Mouse (Mus musculus) cortical plate, adult 2 months (tissue): Measurements from ENCODE around the gene Gm10663. TPM values are rescaled to one million over a fixed set of nuclear protein-coding genes. Genes with fewer than 3 reads are reported as not detected.

Experiments used
- H3K27ac ChIP-seq: fragments of 200-500 bp; 2 replicates; pipeline ENCODE4 v1.5.1; 2012; ENCODE audit warnings: low read length, control low read depth, inconsistent platforms; ENCODE audit not compliant: insufficient read depth
- H3K4me1 ChIP-seq: fragments of 200-500 bp; 2 replicates; pipeline ENCODE4 v1.6.1; 2011; ENCODE audit warnings: low read length; ENCODE audit not compliant: control insufficient read depth, insufficient read depth
- H3K4me3 ChIP-seq: fragments of 200-500 bp; 2 replicates; pipeline ENCODE4 v1.5.1; 2011; ENCODE audit warnings: mild to moderate bottlenecking, low read length, control low read depth; ENCODE audit not compliant: insufficient read depth
- CTCF ChIP-seq: fragments of 200-500 bp; IDR thresholded peaks from 2 replicates; pipeline ENCODE4 v1.5.1; 2011; ENCODE audit warnings: mild to moderate bottlenecking, control low read depth, low read length; ENCODE audit not compliant: insufficient read depth; ENCODE audit errors: extremely low read depth
- POLR2A ChIP-seq: fragments of 200-500 bp; IDR thresholded peaks from 2 replicates; pipeline ENCODE4 v1.6.1; 2011; ENCODE audit warnings: mild to moderate bottlenecking, low read length, control low read depth; ENCODE audit not compliant: insufficient read depth; ENCODE audit errors: extremely low read depth
- polyA plus RNA-seq: library from polyadenylated mRNA; depleted of rRNA; stranded (reverse); fragments of >200 nt; gene quantifications from 2 replicates; pipeline ENCODE4 v1.2.3, GENCODE M21; 2012

The Gm10663 gene
- polyA plus RNA-seq, 1 experiment, result not detected

DNA sequence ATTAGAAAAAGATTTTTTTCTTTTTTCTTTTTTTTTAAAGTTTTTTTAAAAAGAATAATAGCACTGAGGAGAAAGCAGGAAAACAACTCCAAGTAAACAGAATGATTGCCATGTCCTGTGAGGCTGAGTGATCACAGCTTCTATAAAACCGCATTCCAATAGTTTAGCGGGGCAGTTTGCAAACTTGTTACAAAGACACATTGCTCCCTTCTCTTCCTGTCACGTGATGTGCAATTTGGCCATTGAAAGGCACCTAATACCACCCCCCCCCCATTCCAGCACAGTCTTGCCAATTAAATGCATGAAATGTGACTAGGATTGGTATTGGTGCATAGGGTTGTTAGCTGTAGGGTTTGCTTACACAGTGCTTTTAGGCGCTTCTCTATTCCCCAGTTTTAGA lies 3.8 kb upstream of the Gm10663 start:
- TF ChIP-seq POLR2A, result no peak
- H3K4me1 ChIP-seq, result no peaks in the 10 kb centered on the region
- H3K27ac ChIP-seq, result no peak overlapping the region
- no peak overlapping the region for H3K4me3 ChIP-seq

- TF ChIP-seq CTCF, result no peak
- no peak for TF ChIP-seq POLR2A
- no peak overlapping the region for H3K4me3 ChIP-seq
- no peaks in the 10 kb centered on the region for H3K4me1 ChIP-seq
- no peak overlapping the region for H3K27ac ChIP-seq
These were observed 5.9 kb downstream of the Gm10663 start for GRCm38 (mm10) chr8:65080731-65081130.

DNA sequence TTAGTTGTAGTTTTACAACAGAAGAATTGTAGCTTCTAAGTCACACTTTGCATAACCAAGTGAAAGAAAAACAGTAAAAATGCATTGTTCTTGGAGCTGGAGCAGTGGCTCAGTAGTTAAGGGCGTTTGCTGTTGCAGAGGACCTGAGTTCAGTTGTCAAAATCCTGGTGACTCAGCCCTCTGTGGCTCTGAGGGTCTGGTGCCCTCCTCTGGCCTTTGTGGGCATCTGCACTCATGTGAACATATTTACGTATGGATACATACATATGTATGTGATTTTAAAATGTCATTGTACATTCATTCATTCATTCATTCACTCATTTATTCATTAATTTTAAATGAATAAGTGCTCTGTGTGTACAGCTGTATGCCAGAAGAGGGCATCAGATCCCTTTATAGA lies 10.8 kb downstream of the Gm10663 start:
- no peak overlapping the region for H3K27ac ChIP-seq

DNA sequence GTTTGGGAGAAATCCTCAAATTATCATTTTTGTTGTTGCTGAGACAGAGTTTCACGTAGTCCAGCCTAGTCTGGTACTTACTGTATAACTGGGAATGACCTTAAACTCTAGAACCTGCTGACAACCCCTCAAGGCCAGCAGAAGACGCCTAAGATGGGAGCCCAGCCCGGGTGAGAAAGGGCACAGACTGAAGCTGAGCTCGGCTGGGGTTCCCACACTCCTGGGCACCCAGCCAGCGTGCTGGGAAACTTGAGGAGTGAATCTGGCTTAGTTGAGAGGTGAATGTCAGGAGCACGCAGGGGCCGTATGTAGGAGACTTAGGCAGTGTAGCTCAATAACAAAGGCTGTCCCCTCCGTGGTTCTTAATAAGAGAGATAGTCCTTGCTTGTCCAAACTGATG lies 12.9 kb downstream of the Gm10663 start:
- no peak overlapping the region for H3K27ac ChIP-seq
- no peaks in the 10 kb centered on the region for H3K4me1 ChIP-seq
- TF ChIP-seq CTCF (no peak), POLR2A (no peak)
- H3K4me3 ChIP-seq, result no peak overlapping the region

More for the DNA sequence above, 10.8 kb downstream of the Gm10663 start:
- no peak overlapping the region for H3K4me3 ChIP-seq
- TF ChIP-seq CTCF (no peak), POLR2A (no peak)
- no peaks in the 10 kb centered on the region for H3K4me1 ChIP-seq

DNA sequence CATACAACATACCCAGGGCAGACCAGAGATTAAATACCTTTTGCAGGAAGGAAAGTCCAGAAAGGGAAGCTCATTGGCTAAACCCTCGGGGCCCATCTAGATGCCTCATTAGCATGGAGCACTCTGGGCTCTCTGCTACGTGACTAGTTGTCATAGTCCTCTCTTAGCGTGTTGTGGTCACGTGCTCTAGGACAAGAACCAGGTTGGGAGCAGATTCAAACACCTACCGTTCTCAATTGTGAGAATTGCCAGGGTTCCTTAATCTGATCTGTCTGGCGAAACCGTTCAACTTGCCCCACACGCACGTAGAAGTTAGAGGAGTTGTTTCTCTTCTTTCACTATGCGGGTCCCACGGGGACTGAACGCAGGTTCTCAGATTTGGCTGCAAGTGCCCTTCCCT lies 13.3 kb downstream of the Gm10663 start:
- H3K4me1 ChIP-seq, result no peaks in the 10 kb centered on the region
- no peak for TF ChIP-seq CTCF
- TF ChIP-seq POLR2A, result no peak
- H3K27ac ChIP-seq, result no peak overlapping the region
- H3K4me3 ChIP-seq, result no peak overlapping the region

- Histone ChIP-seq H3K4me3 (no peak overlapping the region), H3K4me1 (no peaks in the 10 kb centered on the region), H3K27ac (no peak overlapping the region)
- TF ChIP-seq POLR2A, result no peak
- TF ChIP-seq CTCF, result no peak
These were observed 14.9 kb downstream of the Gm10663 start for GRCm38 (mm10) chr8:65089781-65090180.

DNA sequence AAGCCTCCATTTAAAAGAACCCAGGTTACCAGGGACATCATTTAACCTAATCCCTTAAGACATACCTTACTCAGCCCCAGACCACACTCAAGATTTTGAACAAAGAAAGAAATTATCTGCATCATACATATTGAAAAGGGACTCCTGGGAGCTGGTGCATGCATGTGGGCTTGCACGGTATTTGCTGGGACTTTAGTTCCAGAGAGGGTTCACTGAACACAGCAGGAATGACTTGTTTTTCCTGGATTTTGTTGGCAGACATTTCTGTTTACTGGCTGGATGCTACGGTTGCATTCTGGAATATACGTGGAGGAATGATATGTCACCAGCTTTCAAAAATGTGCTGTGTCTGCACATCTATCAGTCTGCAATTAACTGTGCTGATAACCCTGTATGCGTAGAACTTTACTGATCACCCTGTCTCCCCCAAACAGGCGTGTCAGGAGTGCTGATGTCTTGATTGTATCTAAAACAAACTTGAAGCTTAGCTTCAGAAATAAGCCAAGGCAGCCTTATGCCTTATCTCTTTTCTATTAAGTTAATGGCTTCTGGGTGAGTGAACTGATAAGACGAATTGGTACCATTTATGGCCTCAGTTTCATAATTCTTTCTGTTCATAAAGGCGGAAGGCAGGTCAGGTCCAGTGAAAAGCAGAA lies 23.1 kb downstream of the Gm10663 start:
- H3K4me3 ChIP-seq, result no peak overlapping the region
- H3K4me1 ChIP-seq, result no peaks in the 10 kb centered on the region
- TF ChIP-seq POLR2A (no peak), CTCF (no peak)
- H3K27ac ChIP-seq, result no peak overlapping the region

DNA sequence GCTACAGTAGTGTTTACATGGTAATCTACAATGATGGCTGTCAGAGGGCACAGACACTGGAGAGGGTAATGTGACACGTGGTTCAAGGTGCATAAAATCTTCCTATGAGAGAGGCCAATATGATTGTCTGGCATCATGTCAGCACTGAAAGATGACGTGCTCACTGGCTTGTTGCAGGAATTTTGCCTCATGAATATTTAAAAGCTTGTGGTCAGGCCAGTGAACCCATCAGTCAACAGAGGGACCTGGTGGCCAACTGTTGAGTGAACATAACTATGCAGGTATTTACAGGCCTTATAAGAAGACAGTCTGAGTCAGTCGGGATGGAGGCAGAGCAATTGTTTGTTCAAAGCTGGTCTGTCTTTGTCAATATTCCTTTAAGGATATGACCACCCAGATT lies 24.9 kb downstream of the Gm10663 start:
- no peak overlapping the region for H3K27ac ChIP-seq
- TF ChIP-seq POLR2A (no peak), CTCF (no peak)
- H3K4me1 ChIP-seq, result no peaks in the 10 kb centered on the region
- no peak overlapping the region for H3K4me3 ChIP-seq

GRCm38 (mm10) chr8:65103632-65104031 lies 28.8 kb downstream of the Gm10663 start:
- Histone ChIP-seq H3K27ac (no peak overlapping the region), H3K4me3 (no peak overlapping the region), H3K4me1 (no peaks in the 10 kb centered on the region)
- TF ChIP-seq CTCF (no peak), POLR2A (no peak)

GRCm38 (mm10) chr8:65104041-65104440 lies 29.2 kb downstream of the Gm10663 start:
- Histone ChIP-seq H3K4me1 (no peaks in the 10 kb centered on the region), H3K27ac (no peak overlapping the region), H3K4me3 (no peak overlapping the region)
- no peak for TF ChIP-seq CTCF
